Mouse (Mus musculus) testis, postnatal 10 days (tissue): ENCODE measurements around the gene H6pd.
A peak's percentile ranks its signal among the peaks of the same experiment; 100 is the strongest.

Experiments
- DNase-seq: peaks from one replicate; pipeline ENCODE4 v3.0.0; 2021; ENCODE audit warnings: low spot score

Gene H6pd

DNA sequence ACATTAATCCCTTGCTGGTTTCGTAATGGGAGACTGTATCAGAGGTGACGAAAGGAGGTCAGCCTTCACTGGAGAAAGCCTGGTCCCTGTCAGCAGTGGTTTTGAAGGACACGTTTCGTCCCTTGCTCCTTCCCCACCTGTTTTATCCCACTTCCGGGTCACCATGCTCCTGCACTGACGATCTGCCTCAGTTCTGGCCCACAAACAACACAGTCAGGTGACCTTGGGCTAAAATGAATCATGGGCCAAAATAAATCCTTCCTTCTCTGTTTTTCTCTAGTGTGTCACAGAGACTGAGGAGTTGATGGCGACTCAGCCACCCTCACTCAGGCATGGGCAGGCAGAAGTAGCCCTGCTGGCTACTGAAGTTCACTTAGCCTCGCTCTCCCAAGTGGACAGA, 33.5 kb downstream of the H6pd start:
- no peak for DNase-seq

GRCm38 (mm10) chr4:149971393-149971792, 37.4 kb downstream of the H6pd start:
- no peak for DNase-seq

GRCm38 (mm10) chr4:149968526-149968925, 40.3 kb downstream of the H6pd start:
- DNase-seq, result no peak

DNA sequence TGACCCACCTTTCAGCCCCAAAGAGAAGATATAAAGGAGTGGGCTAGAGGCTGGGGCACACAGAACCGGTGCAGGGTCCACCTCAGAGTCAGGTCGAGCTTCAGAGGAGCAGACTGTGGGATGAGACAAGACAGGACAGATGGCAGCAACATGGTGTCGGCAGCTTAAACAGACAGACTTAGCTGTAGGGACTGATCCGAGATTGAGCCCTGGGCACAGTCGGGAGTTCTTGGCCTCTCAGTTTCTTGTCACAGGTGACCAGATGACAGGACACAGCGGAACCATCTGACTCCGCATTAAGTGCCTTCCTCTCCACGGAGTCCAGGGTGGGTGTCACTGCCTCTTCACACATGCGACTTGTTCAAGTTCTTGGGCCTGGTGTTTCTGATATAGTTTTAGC, 41.9 kb downstream of the H6pd start:
- DNase-seq, result no peak

- peak; percentile 78 for DNase-seq
Observed at GRCm38 (mm10) chr4:149966252-149966651, 42.6 kb downstream of the H6pd start.

DNA sequence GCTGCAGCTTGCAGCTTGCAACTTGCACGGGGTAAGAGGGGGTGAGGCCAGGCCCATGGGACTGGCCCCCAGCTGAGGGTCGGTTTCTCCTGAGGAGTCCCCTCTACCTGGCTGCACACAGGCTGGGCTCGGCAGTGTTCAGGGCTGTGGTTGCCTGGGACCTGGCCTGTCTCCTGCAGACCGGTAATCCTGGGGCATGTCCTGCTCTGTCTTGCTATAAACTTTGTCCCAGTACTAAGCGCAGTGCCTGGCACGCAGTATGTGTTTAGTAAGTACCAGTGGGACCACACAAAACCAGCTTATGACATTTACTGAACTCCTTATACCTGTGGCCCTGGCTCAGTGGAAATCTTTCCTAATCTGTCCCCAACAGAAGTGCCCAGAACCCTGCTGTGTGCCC, 43.2 kb downstream of the H6pd start:
- no peak for DNase-seq

GRCm38 (mm10) chr4:149965242-149965641, 43.6 kb downstream of the H6pd start:
- no peak for DNase-seq

DNA sequence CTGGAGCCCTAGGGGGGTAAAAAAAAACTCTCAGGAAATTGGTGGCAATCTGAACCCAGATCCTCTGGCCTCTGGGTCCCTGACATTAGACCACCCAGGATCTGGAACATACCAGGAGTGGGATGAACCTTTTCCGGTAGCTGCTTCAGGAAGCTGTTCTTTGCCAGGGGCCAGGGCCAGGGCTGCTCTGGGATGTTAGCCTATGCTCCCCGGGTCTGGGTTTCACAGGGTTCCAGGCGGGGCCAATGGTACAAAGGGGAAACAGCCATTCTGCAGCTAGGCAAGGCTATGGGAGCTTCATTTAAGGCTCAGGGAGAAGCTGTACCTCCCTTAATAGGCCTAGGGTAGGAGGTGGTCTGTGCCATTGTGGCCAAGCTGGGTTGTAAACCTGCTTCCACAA, 44.1 kb downstream of the H6pd start:
- no peak for DNase-seq

DNA sequence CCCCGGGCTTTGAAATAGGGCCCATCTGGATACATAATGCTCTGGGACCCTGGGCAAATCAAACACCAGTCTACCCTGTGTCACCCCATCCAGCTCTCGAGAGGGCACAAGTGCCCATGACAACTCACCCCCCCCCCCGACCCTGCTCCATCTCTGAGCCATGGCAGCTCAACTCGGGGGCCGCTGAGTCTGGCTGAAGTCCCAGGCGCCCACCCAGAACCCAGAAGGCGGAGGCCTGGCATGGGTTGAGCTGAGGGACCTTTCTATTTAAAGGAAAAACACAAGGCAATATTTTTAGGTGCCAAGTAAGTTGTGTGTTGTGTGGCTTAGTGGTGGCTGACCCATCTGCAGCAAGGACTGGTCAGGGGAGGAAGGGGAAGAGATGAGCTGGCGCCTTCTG, 44.5 kb downstream of the H6pd start:
- DNase-seq, result no peak

DNA sequence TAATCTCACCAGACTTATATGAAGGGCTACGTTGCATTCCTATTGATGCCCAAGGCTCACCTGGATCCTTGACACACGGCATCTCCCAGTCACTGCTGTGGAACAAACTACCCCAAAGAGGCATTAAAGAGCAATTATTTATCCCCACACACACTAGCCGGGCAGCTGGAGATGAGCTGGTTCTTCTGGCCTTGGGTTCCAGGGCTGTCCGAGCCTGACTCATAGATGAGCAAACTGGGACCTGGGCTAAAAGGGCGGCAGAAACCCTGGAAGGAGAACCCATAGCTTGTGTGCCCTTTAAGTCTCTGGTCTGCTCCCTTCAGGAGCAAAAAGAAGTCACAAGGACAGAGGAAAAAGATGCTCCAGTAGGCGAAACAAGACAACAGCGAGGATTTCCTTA, 48.4 kb downstream of the H6pd start:
- no peak for DNase-seq

- DNase-seq, result no peak
Observed at GRCm38 (mm10) chr4:149959816-149960215, 49.0 kb downstream of the H6pd start.

DNA sequence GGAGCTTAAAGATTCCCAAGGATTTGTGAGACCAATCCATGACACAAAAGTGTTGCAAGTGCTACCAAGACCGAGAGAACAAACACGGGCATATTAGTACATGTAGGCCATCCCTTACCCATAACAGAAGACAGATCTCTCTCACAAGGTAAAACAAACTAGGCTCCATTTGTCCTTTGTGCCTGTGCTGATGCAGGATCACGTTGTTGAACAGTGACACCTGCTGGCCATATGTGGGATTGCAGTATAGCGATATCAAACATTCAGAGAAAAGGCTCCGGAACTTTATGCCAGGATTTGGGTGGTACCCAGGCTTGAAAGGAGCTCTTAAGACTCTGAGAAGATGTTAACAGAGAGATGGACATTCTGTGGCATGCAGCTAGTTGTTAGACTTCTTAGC, 50.3 kb downstream of the H6pd start:
- peak; percentile 90 for DNase-seq

- DNase-seq, result no peak
Observed at GRCm38 (mm10) chr4:149956048-149956447, 52.8 kb downstream of the H6pd start.

GRCm38 (mm10) chr4:149955631-149956030, 53.2 kb downstream of the H6pd start:
- DNase-seq, result no peak

DNA sequence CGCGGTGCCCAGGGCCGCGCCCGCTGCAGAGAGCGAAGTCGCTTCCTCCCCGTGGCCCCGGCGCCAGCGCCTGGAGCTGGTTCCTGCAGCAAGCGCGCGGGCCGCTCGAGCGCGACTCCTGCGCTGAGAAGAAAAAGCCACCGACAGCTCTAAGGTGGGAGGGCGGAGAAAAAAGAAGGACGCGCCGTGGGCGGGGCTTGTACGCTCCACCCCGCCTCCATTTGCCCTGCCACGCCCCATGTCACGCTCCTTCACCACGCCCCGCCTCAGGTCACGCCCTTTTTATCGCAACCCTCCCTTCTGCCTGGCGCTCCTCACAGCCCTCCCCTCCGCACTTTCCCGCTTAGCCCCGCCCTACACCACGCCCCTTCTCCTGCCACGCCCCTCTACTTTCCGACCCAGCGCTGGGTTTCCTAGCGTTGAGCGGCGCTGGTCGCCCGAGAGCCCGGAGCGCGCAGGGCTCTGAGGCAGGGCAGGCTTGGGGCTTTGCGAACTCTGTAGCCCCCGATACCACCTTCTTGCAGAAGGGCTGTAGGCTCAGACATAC, 53.9 kb downstream of the H6pd start, which contains the start of gene Spsb1:
TSS of gene Spsb1 (minus strand) at position 151 of the 547 bp plus-strand sequence.
- DNase-seq, result peak; percentile 100

DNA sequence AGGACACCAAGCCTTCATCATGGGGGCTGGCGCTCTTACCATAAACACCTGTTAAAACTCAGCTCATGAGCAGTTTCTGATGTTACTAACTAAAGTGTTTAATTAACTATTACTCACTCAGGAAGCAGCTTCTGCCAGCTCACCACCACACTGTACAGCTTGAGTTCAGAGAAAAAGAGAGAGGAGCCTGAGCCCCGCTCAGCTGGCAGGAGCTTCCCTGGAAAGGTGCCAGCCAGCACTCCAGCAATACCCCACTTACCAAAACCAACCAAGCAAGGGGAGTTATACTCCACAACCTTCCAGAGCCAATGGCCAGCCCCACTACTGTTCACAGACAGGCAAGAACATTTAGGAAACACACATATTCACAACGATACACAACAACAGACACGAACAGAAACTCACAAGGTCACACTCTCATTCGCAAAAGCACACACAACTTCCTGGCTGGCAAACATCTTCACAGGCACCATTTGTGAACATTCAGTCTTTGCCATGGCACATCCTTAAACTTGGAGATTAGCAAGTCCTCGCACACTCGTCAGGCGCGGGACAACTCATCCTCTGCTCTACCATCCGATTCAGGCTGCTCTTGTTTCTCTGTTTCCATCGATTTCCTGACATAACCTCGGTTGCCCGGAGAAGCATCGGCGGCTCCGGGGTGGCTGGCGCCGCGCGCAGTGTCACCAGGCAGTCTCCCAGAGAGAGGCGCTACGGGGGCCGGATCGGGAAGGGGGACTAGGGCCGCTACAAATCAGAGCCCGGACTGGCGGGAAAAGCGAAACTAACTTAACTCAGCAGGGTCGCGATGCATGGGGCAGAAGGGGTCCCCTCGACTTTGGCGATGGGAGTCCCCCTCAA, 55.0 kb downstream of the H6pd start:
- DNase-seq, result peak; percentile 71

- no peak for DNase-seq
Observed at GRCm38 (mm10) chr4:149952201-149952600, 56.6 kb downstream of the H6pd start.

GRCm38 (mm10) chr4:149951201-149951600, 57.6 kb downstream of the H6pd start:
- no peak for DNase-seq

DNA sequence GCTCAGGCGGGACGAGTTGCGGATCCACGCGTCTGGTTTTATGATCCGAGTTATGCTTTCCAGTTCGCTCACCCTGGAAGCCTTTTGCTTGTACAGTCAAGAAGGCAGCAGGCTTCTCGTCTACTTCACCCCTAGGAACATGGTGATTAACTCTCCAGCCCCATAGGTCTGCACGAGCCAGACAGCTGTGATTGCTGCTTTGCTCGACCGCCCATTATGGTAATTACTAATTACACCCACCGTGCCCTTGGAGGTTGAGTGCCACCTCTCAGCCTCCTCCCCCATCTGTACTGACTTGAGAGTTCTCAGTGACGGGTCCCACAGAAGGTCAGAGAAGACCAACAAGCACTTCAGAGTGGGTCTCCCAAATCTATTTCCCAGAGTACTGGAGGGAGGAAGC, 59.1 kb downstream of the H6pd start:
- DNase-seq, result no peak

DNA sequence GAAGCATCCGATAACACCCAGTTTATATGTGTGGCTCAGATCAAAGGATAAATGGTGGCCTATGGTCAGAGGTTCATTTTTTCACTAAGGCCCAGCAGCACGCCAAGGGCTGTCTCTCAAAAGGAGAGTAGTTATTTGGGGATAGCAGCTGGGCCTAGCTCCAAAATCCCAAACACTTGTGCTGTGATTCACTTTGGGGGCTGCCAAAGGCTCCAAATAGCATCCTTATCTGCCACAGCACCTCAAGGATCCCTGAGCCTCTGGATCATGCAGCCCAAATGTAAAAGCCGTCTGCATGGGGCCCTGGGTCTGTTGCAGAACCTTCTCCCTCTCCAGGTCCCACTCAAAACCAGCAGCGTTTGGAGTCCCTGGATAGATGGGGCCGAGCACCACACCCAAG, 60.7 kb downstream of the H6pd start:
- no peak for DNase-seq

- DNase-seq, result no peak
Observed at GRCm38 (mm10) chr4:149947396-149947795, 61.4 kb downstream of the H6pd start.

- DNase-seq, result no peak
Observed at GRCm38 (mm10) chr4:149945194-149945593, 63.6 kb downstream of the H6pd start.

GRCm38 (mm10) chr4:149944214-149944613, 64.6 kb downstream of the H6pd start:
- no peak for DNase-seq
